Mouse (Mus musculus) heart, embryonic 13.5 days (tissue): ENCODE measurements at regions not wholly inside any gene's neighbourhood (a gene's known extent, or its start where the extent isn't known, plus 50 kb on each side); places are given as distances from the start of the nearest gene placed in this dataset.

Source experiments
- ATAC-seq: fragments of 200-750 bp; cut with Nextera tagmentation; 2 replicates; pipeline ENCODE4 v1.8.0; 2017; ENCODE audit warnings: moderate TSS enrichment; ENCODE audit not compliant: insufficient number of reproducible peaks, low FRiP score, low TSS enrichment; ENCODE audit errors: extremely low read depth
- H3K27ac ChIP-seq: fragments of 300-500 bp; sonication (generic); replicated peaks from 2 replicates; pipeline ENCODE4 v1.5.1; 2015; ENCODE audit warnings: moderate library complexity, mild to moderate bottlenecking, inconsistent platforms
- H3K27me3 ChIP-seq: fragments of 300-500 bp; sonication (generic); replicated peaks from 2 replicates; pipeline ENCODE4 v1.6.1; 2015; ENCODE audit warnings: mild to moderate bottlenecking, inconsistent platforms
- H3K36me3 ChIP-seq: fragments of 300-500 bp; sonication (generic); 2 replicates; pipeline ENCODE4 v1.6.1; 2015; ENCODE audit warnings: mild to moderate bottlenecking, inconsistent platforms
- H3K4me1 ChIP-seq: fragments of 300-500 bp; sonication (generic); 2 replicates; pipeline ENCODE4 v1.6.1; 2015; ENCODE audit warnings: inconsistent platforms
- H3K4me2 ChIP-seq: fragments of 300-500 bp; sonication (generic); 2 replicates; pipeline ENCODE4 v1.6.1; 2015; ENCODE audit warnings: inconsistent platforms, mild to moderate bottlenecking, moderate library complexity
- H3K4me3 ChIP-seq: fragments of 300-500 bp; sonication (generic); 2 replicates; pipeline ENCODE4 v1.5.1; 2015; ENCODE audit warnings: moderate library complexity, mild to moderate bottlenecking, inconsistent platforms
- H3K9ac ChIP-seq: fragments of 300-500 bp; sonication (generic); 2 replicates; pipeline ENCODE4 v1.6.1; 2015; ENCODE audit warnings: inconsistent platforms, mild to moderate bottlenecking, moderate library complexity
- H3K9me3 ChIP-seq: fragments of 300-500 bp; sonication (generic); 2 replicates; pipeline ENCODE4 v1.6.1; 2016; ENCODE audit warnings: inconsistent platforms
- WGBS: fragments of 180-500 bp; shearing (Covaris S2); methylation state at CpG from one replicate; pipeline ENCODE4 v1.1.7; 2015; ENCODE audit warnings: mixed read lengths; 5-methylcytosine and 5-hydroxymethylcytosine counted together

DNA sequence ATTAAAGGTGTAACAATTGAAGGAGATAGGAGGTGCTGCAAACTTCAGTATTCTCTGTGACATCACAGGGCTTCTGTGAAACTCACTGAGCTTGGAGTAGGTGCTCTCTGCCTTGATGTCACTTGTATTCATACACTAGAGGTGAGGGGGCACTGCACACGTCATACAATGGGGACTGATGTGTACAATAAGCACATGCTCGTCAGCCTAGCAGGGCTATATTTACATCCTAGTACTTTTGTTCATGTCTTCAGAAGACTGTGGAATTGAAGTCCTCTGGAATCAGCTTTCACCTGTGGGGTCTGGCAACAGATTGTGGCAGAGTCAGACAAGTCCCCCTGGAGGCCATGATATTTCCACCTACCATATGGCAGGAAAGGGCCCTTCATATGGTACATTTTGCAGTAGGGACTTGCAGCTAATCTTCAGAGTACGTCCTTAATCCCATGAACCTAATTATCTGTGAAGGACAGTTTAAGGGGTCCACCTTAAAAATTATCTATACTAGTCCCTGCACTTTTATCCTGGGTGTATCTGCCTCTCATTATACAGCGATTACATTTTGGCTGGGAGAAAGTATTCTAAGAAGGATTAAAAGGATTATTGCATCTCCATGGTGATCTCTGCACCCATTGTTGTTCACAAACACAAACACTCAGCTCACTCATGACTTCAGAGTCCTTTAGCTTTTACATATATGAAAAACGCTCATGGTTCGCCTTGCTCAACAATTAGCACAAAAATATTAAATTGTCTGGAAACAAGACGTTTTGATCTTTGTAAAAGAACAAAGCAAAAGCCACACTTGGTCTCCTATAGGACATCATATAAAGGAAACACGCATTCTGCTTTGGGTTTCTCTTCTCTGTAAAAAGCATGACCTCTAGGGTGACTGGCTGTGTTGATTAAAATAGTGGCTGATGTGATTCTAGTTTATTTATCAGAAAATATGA, 324.1 kb upstream of the Itga1 start:
- 66% methylated on average over 8 of the region's 8 CpGs for WGBS
- Histone ChIP-seq H3K9me3 (no peaks in the 10 kb centered on the region), H3K4me1 (no peaks in the 10 kb centered on the region), H3K27me3 (no peaks in the 10 kb centered on the region), H3K9ac (no peak overlapping the region), H3K4me2 (no peak overlapping the region), H3K36me3 (no peaks in the 10 kb centered on the region), H3K27ac (no peak overlapping the region), H3K4me3 (no peak overlapping the region)
- ATAC-seq, result no peak

- H3K4me1 ChIP-seq, result no peaks in the 10 kb centered on the region
- 59% methylated on average over 3 of the region's 3 CpGs for WGBS
- H3K9ac ChIP-seq, result no peak overlapping the region
Measured at GRCm38 (mm10) chr13:115423761-115424160, 322.0 kb upstream of the Itga1 start.

GRCm38 (mm10) chr13:115421483-115421882, 319.7 kb upstream of the Itga1 start:
- WGBS, result 30% methylated on average over 1 of the region's 1 CpGs
- H3K9ac ChIP-seq, result no peak overlapping the region
- H3K9me3 ChIP-seq, result no peaks in the 10 kb centered on the region
- no peaks in the 10 kb centered on the region for H3K4me1 ChIP-seq
- ATAC-seq, result no peak
- H3K4me3 ChIP-seq, result no peak overlapping the region
- H3K4me2 ChIP-seq, result no peak overlapping the region
- no peaks in the 10 kb centered on the region for H3K36me3 ChIP-seq
- H3K27me3 ChIP-seq, result no peaks in the 10 kb centered on the region
- no peak overlapping the region for H3K27ac ChIP-seq

More at GRCm38 (mm10) chr13:115423761-115424160, 322.0 kb upstream of the Itga1 start:
- Histone ChIP-seq H3K4me3 (no peak overlapping the region), H3K4me2 (no peak overlapping the region), H3K27me3 (no peaks in the 10 kb centered on the region), H3K36me3 (no peaks in the 10 kb centered on the region), H3K9me3 (no peaks in the 10 kb centered on the region), H3K27ac (no peak overlapping the region)
- no peak for ATAC-seq

GRCm38 (mm10) chr13:115417829-115418228, 316.1 kb upstream of the Itga1 start:
- Histone ChIP-seq H3K36me3 (no peaks in the 10 kb centered on the region), H3K4me2 (no peak overlapping the region), H3K9me3 (no peaks in the 10 kb centered on the region), H3K27ac (no peak overlapping the region), H3K27me3 (no peaks in the 10 kb centered on the region), H3K4me1 (no peaks in the 10 kb centered on the region), H3K4me3 (no peak overlapping the region), H3K9ac (no peak overlapping the region)
- ATAC-seq, result no peak
- 67% methylated on average over 4 of the region's 4 CpGs for WGBS

GRCm38 (mm10) chr13:115413721-115414531, 312.2 kb upstream of the Itga1 start:
- no peaks in the 10 kb centered on the region for H3K9me3 ChIP-seq
- no peaks in the 10 kb centered on the region for H3K27me3 ChIP-seq
- no peak for ATAC-seq
- H3K4me3 ChIP-seq, result no peak overlapping the region
- no peaks in the 10 kb centered on the region for H3K36me3 ChIP-seq
- no peak overlapping the region for H3K27ac ChIP-seq
- H3K4me2 ChIP-seq, result no peak overlapping the region
- WGBS, result 71% methylated on average over 9 of the region's 9 CpGs
- no peaks in the 10 kb centered on the region for H3K4me1 ChIP-seq
- no peak overlapping the region for H3K9ac ChIP-seq

DNA sequence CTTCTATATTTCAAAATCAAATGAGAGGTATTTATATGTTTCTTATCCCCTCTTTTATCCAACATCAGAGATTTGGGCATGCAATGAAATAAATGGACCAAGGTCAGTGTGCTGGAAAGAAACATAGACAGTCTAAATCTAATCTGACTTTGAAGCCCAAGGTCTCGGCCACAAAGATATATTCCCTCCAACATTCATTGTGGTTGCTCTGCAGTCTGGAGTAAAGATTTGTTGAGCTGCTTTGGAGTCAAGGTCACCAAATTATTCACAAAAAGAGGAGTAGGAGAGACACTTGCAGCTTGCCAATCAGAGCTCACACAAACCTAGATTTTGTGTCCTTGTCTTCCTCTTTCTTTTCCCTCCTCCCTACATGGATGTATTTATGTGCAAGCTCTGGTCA, 304.2 kb upstream of the Itga1 start:
- Histone ChIP-seq H3K27ac (no peak overlapping the region), H3K4me1 (no peaks in the 10 kb centered on the region), H3K4me2 (no peak overlapping the region), H3K9ac (no peak overlapping the region), H3K36me3 (no peaks in the 10 kb centered on the region), H3K4me3 (no peak overlapping the region), H3K9me3 (no peaks in the 10 kb centered on the region), H3K27me3 (no peaks in the 10 kb centered on the region)
- WGBS, result 74% methylated on average over 1 of the region's 1 CpGs
- ATAC-seq, result no peak

- Histone ChIP-seq H3K4me1 (no peaks in the 10 kb centered on the region), H3K27ac (no peak overlapping the region), H3K4me3 (no peak overlapping the region), H3K36me3 (no peaks in the 10 kb centered on the region), H3K9ac (no peak overlapping the region), H3K27me3 (no peaks in the 10 kb centered on the region), H3K4me2 (no peak overlapping the region), H3K9me3 (no peaks in the 10 kb centered on the region)
- no peak for ATAC-seq
- WGBS, result 67% methylated on average over 4 of the region's 4 CpGs
Measured at GRCm38 (mm10) chr13:115400706-115401215, 299.0 kb upstream of the Itga1 start.

DNA sequence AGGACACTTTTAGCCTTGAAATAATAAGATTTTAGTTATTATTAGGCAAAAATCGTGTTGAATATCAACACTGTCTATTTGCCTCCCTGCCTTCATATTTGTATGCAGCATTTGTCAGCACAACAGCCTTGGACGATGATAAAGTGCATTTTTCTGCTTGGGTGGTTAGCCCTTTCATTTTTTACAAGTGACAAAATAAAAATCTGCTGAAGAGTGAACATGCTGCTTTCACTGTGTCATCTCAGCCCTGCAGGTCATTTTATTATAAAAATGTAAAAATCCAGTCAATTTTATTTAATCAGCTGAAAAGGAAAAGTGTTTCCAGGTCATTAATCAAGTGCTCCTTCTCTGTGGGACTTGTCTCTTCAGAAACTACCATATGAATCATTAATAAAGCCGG, 277.9 kb upstream of the Itga1 start:
- H3K4me3 ChIP-seq, result no peak overlapping the region
- no peaks in the 10 kb centered on the region for H3K27me3 ChIP-seq
- WGBS, result 58% methylated on average over 3 of the region's 3 CpGs
- no peak overlapping the region for H3K27ac ChIP-seq
- no peak overlapping the region for H3K4me2 ChIP-seq
- H3K9me3 ChIP-seq, result no peaks in the 10 kb centered on the region
- H3K4me1 ChIP-seq, result no peaks in the 10 kb centered on the region
- no peak overlapping the region for H3K9ac ChIP-seq
- no peak for ATAC-seq
- H3K36me3 ChIP-seq, result no peaks in the 10 kb centered on the region

- Histone ChIP-seq H3K4me2 (no peak overlapping the region), H3K9me3 (no peaks in the 10 kb centered on the region), H3K9ac (no peak overlapping the region), H3K27ac (no peak overlapping the region), H3K27me3 (no peaks in the 10 kb centered on the region), H3K4me1 (no peaks in the 10 kb centered on the region), H3K36me3 (no peaks in the 10 kb centered on the region), H3K4me3 (no peak overlapping the region)
- no peak for ATAC-seq
- 69% methylated on average over 16 of the region's 16 CpGs for WGBS
Measured at GRCm38 (mm10) chr13:115376180-115376880, 274.6 kb upstream of the Itga1 start.

DNA sequence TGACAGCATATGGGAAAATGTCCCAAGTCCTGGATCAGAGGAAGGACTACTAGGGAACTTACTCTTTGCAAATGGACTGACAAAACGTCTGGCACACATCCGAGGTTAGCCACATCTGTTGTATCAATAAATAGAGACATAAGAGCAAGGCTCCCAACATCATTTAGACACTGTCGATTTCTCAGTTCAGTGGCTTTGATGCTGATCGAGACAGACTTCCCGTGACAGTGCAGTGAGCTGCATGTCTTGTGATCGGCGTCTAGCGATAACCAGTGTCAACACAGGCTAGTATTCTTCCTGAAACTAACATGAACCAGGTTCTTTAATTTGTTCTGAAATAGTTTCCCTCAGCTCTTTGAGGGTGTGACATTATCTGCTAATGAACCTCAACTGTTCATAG, 259.7 kb upstream of the Itga1 start:
- 74% methylated on average over 8 of the region's 8 CpGs for WGBS
- Histone ChIP-seq H3K27me3 (no peaks in the 10 kb centered on the region), H3K9me3 (no peaks in the 10 kb centered on the region), H3K4me3 (no peak overlapping the region), H3K27ac (no peak overlapping the region), H3K4me2 (no peak overlapping the region), H3K9ac (no peak overlapping the region), H3K4me1 (no peaks in the 10 kb centered on the region), H3K36me3 (no peaks in the 10 kb centered on the region)
- ATAC-seq, result no peak

GRCm38 (mm10) chr13:115347022-115347398, 245.2 kb upstream of the Itga1 start:
- Histone ChIP-seq H3K4me3 (no peak overlapping the region), H3K4me2 (no peak overlapping the region), H3K9me3 (no peaks in the 10 kb centered on the region), H3K9ac (no peak overlapping the region), H3K4me1 (no peaks in the 10 kb centered on the region), H3K27me3 (no peaks in the 10 kb centered on the region), H3K27ac (no peak overlapping the region), H3K36me3 (no peaks in the 10 kb centered on the region)
- WGBS, result 82% methylated on average over 6 of the region's 6 CpGs
- ATAC-seq, result no peak
